Mouse (Mus musculus) heart, adult 2 months (tissue): ENCODE data around the gene 2610507B11Rik.

Experiments
- CTCF ChIP-seq: fragments of 200-600 bp; IDR thresholded peaks from 2 replicates; pipeline ENCODE4 v1.8.1; 2022; ENCODE audit warnings: antibody characterized with exemption, mild to moderate bottlenecking, moderate library complexity
- EP300 ChIP-seq: fragments of 200-500 bp; IDR thresholded peaks from 2 replicates; pipeline ENCODE4 v1.6.1; 2011; ENCODE audit warnings: low read depth, low read length, control low read depth; ENCODE audit not compliant: insufficient read depth

GRCm38 (mm10) chr11:78333992-78334391 is 72.4 kb downstream of the 2610507B11Rik start:
- TF ChIP-seq CTCF, result no peak
- TF ChIP-seq EP300, result no peak
